Mouse (Mus musculus): ENCODE data around the gene Cdk5rap3.

Gene Cdk5rap3

GRCm38 (mm10) chr11:96876300-96877040 is 39.8 kb downstream of the Cdk5rap3 start:
- Histone ChIP-seq H3K36me3 (ENCODE audit: insufficient read depth, low read length) (no peaks in the 10 kb centered on the region), H3K4me1 (replicated peaks; ENCODE audit: low read depth, low read length) (peaks cover 49% of the 10 kb centered on the region), H3K4me3 (replicated peaks; ENCODE audit: low read length) (0 out of 2 replicates have a peak overlapping the region, but pooled peaks have one; percentile 43), H3K27me3 (ENCODE audit: insufficient read depth, low read length) (peaks cover 73% of the 10 kb centered on the region), H3K9me3 (ENCODE audit: low read length) (no peaks in the 10 kb centered on the region)
- TF ChIP-seq NANOG (IDR thresholded peaks at IDR 0.05; ENCODE audit: borderline replicate concordance, low read length), result no peak
- TF ChIP-seq CTCF (conservative IDR thresholded peaks at IDR 0.05; ENCODE audit: low read length), result no peak
- no peak for TF ChIP-seq POU5F1 (IDR thresholded peaks at IDR 0.05; ENCODE audit: borderline replicate concordance, low read length)

- peaks cover 50% of the 10 kb centered on the region for H3K4me1 ChIP-seq (replicated peaks; ENCODE audit: low read depth, low read length)
- no peaks in the 10 kb centered on the region for H3K9me3 ChIP-seq (ENCODE audit: low read length)
- H3K36me3 ChIP-seq (ENCODE audit: insufficient read depth, low read length), result no peaks in the 10 kb centered on the region
- H3K4me3 ChIP-seq (replicated peaks; ENCODE audit: low read length), result peak overlapping the region; percentile 72
- TF ChIP-seq CTCF (conservative IDR thresholded peaks at IDR 0.05; ENCODE audit: low read length) (no peak), NANOG (IDR thresholded peaks at IDR 0.05; ENCODE audit: borderline replicate concordance, low read length) (no peak), POU5F1 (IDR thresholded peaks at IDR 0.05; ENCODE audit: borderline replicate concordance, low read length) (no peak)
- H3K27me3 ChIP-seq (ENCODE audit: insufficient read depth, low read length), result peaks cover 75% of the 10 kb centered on the region
Measured at GRCm38 (mm10) chr11:96875745-96876144, 40.6 kb downstream of the Cdk5rap3 start.

GRCm38 (mm10) chr11:96875270-96875669 is 41.0 kb downstream of the Cdk5rap3 start:
- Histone ChIP-seq H3K9me3 (ENCODE audit: low read length) (no peaks in the 10 kb centered on the region), H3K27me3 (ENCODE audit: insufficient read depth, low read length) (peaks cover 71% of the 10 kb centered on the region), H3K4me3 (replicated peaks; ENCODE audit: low read length) (peak overlapping the region; percentile 72), H3K36me3 (ENCODE audit: insufficient read depth, low read length) (no peaks in the 10 kb centered on the region), H3K4me1 (replicated peaks; ENCODE audit: low read depth, low read length) (peaks cover 50% of the 10 kb centered on the region)
- TF ChIP-seq CTCF (conservative IDR thresholded peaks at IDR 0.05; ENCODE audit: low read length) (no peak), POU5F1 (IDR thresholded peaks at IDR 0.05; ENCODE audit: borderline replicate concordance, low read length) (no peak), NANOG (IDR thresholded peaks at IDR 0.05; ENCODE audit: borderline replicate concordance, low read length) (no peak)

- Histone ChIP-seq H3K9me3 (ENCODE audit: low read length) (no peaks in the 10 kb centered on the region), H3K27me3 (ENCODE audit: insufficient read depth, low read length) (peaks cover 56% of the 10 kb centered on the region), H3K36me3 (ENCODE audit: insufficient read depth, low read length) (no peaks in the 10 kb centered on the region), H3K4me3 (replicated peaks; ENCODE audit: low read length) (peak overlapping the region; percentile 10; the same call in 1 of the 2 replicates), H3K4me1 (replicated peaks; ENCODE audit: low read depth, low read length) (peaks cover 50% of the 10 kb centered on the region)
- TF ChIP-seq NANOG (IDR thresholded peaks at IDR 0.05; ENCODE audit: borderline replicate concordance, low read length), result no peak
- TF ChIP-seq CTCF (conservative IDR thresholded peaks at IDR 0.05; ENCODE audit: low read length), result no peak
- TF ChIP-seq POU5F1 (IDR thresholded peaks at IDR 0.05; ENCODE audit: borderline replicate concordance, low read length), result no peak
Measured at GRCm38 (mm10) chr11:96873601-96874140, 42.6 kb downstream of the Cdk5rap3 start.

- H3K27me3 ChIP-seq (ENCODE audit: insufficient read depth, low read length), result peaks cover 47% of the 10 kb centered on the region
- TF ChIP-seq CTCF (conservative IDR thresholded peaks at IDR 0.05; ENCODE audit: low read length) (no peak), POU5F1 (IDR thresholded peaks at IDR 0.05; ENCODE audit: borderline replicate concordance, low read length) (no peak), NANOG (IDR thresholded peaks at IDR 0.05; ENCODE audit: borderline replicate concordance, low read length) (no peak)
Measured at GRCm38 (mm10) chr11:96872441-96873379, 43.6 kb downstream of the Cdk5rap3 start.

GRCm38 (mm10) chr11:96867149-96867548 is 49.1 kb downstream of the Cdk5rap3 start:
- Histone ChIP-seq H3K9me3 (ENCODE audit: low read length) (no peaks in the 10 kb centered on the region), H3K4me3 (replicated peaks; ENCODE audit: low read length) (peak overlapping the region; percentile 33), H3K36me3 (ENCODE audit: insufficient read depth, low read length) (no peaks in the 10 kb centered on the region), H3K27me3 (ENCODE audit: insufficient read depth, low read length) (peaks cover 22% of the 10 kb centered on the region), H3K4me1 (replicated peaks; ENCODE audit: low read depth, low read length) (peaks cover 35% of the 10 kb centered on the region)
- TF ChIP-seq POU5F1 (IDR thresholded peaks at IDR 0.05; ENCODE audit: borderline replicate concordance, low read length) (no peak), CTCF (conservative IDR thresholded peaks at IDR 0.05; ENCODE audit: low read length) (peak; percentile 88)

More at GRCm38 (mm10) chr11:96872441-96873379, 43.6 kb downstream of the Cdk5rap3 start:
- Histone ChIP-seq H3K4me3 (replicated peaks; ENCODE audit: low read length) (peak overlapping the region; percentile 61), H3K4me1 (replicated peaks; ENCODE audit: low read depth, low read length) (peaks cover 50% of the 10 kb centered on the region), H3K9me3 (ENCODE audit: low read length) (no peaks in the 10 kb centered on the region), H3K36me3 (ENCODE audit: insufficient read depth, low read length) (no peaks in the 10 kb centered on the region)

- no peaks in the 10 kb centered on the region for H3K9me3 ChIP-seq (ENCODE audit: low read length)
- TF ChIP-seq NANOG (IDR thresholded peaks at IDR 0.05; ENCODE audit: borderline replicate concordance, low read length) (no peak), POU5F1 (IDR thresholded peaks at IDR 0.05; ENCODE audit: borderline replicate concordance, low read length) (no peak), CTCF (conservative IDR thresholded peaks at IDR 0.05; ENCODE audit: low read length) (no peak)
- peaks cover 41% of the 10 kb centered on the region for H3K4me1 ChIP-seq (replicated peaks; ENCODE audit: low read depth, low read length)
- no peaks in the 10 kb centered on the region for H3K36me3 ChIP-seq (ENCODE audit: insufficient read depth, low read length)
- peaks cover 23% of the 10 kb centered on the region for H3K27me3 ChIP-seq (ENCODE audit: insufficient read depth, low read length)
- H3K4me3 ChIP-seq (replicated peaks; ENCODE audit: low read length), result 0 out of 2 replicates have a peak overlapping the region, but pooled peaks have one; percentile 17
Measured at GRCm38 (mm10) chr11:96863206-96863995, 52.9 kb downstream of the Cdk5rap3 start.
